Mouse (Mus musculus) common myeloid progenitor, adult 5-6 weeks (primary cell): ENCODE results near the gene Mapkapk2. TPM values are rescaled to one million over a fixed set of nuclear protein-coding genes. Genes with fewer than 3 reads are reported as not detected.

Experiments
- ATAC-seq: replicated peaks from 2 replicates; pipeline ENCODE4 v1.8.0; 2016; ENCODE audit warnings: low read depth, mild to moderate bottlenecking, moderate TSS enrichment, inconsistent platforms; ENCODE audit not compliant: poor library complexity, severe bottlenecking
- total RNA-seq: library from RNA; stranded (forward); fragments of 200-1000, 187-1606 nt; gene quantifications from 2 replicates; pipeline ENCODE4 v1.2.3, GENCODE M21; 2017

Mapkapk2 gene
- total RNA-seq, 1 experiment from 2014 or later = 124 TPM

DNA sequence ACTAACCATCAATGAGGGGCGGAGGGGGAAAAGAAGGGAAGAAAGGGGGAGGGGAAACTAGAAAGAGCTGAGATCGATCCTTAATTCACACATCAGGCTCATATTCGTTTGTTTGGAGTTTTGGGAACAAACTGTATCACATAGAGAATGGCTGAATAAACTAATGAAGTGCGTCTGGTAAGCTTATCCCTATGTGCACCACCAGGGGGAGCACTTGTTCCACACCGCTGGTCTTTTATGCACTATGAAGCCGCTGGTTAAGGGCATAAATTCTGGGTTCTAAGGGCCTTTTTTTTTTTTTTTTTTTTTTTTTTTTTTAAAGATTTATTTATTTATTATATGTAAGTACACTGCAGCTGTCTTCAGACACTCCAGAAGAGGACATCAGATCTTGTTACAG lies 18.3 kb upstream of the Mapkapk2 start:
- peak; percentile 73 for ATAC-seq

DNA sequence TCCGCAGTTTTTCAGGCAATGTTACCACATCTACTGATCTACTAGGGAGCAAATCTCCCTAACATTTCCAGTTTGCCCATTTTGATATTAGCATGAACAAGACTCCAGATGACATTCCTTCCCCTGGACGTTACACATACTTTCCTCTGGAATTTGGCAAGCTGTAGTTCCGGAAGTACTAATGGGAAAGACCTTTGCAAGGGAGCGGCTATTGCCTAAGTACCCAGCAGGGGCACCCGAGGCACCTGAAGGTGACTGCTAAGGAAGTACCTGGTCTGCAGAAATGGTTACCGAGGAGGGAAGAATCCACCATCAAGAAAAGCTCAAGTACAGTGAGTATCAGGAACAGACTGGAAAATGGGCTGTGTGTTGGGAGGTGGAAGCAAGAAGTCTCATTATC lies 14.9 kb upstream of the Mapkapk2 start:
- no peak for ATAC-seq

DNA sequence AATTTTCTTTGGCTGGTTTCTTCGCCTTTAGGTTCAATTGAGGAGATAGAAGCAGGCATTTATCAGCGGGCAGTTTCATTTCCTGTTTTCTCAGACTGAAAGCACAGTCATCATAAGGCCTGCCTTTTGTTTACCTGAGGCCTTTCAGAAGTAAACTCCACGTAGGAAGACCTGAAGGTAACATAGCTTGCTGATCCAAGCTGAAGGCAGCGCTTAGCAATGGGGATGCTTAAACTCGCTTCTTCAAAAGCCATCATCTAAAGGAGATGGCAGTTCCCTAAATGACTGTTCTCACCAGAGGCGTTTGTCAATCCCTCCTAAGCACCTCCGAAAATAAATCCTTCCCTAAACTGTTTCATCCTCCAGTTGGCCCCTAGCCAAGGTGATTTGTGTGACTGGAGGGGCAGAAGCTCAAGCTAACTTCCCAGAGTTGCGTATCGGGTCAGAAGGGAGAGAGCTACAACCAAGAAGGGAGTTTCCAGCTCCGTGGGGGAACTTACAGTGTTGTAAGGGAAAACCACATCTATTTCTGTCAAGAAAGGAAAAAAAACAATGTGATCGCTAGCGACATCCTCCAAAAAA lies 13.0 kb upstream of the Mapkapk2 start:
- peak; percentile 81 for ATAC-seq

DNA sequence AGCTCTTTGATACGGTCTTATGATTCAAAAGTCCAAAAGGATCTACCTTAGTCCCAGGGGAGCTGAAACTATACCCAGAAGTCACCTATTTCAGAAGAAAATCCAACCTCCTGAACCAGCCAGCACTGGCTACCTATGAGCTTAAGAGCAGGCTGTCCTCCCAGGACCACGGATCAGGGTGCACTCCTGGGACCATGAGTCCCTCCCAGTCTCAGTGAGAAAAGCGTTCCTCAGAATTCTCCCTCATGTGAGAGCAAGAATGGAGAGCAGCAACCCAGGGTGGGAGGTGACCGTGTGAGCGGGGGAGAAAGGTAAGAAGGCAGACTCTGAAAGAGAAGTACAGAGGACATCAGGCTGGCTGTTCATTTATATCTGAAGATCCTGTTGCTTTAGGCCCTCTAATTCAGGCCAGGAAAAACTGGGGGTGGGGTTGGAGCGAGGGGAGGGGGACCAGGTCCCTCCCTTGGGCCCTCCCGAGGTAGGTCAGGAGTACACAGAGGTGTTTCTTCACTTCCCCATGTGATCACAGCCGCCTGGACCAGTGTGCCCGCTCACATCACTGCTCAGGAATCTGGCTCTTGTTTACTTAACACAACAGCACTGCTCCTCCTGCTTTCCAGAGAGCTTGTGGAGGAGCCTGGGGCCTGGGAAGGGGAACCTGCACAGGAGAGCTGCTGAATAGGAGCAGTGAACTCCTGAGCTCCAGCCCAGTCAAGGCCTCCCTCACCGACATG lies 10.1 kb upstream of the Mapkapk2 start:
- no peak for ATAC-seq

DNA sequence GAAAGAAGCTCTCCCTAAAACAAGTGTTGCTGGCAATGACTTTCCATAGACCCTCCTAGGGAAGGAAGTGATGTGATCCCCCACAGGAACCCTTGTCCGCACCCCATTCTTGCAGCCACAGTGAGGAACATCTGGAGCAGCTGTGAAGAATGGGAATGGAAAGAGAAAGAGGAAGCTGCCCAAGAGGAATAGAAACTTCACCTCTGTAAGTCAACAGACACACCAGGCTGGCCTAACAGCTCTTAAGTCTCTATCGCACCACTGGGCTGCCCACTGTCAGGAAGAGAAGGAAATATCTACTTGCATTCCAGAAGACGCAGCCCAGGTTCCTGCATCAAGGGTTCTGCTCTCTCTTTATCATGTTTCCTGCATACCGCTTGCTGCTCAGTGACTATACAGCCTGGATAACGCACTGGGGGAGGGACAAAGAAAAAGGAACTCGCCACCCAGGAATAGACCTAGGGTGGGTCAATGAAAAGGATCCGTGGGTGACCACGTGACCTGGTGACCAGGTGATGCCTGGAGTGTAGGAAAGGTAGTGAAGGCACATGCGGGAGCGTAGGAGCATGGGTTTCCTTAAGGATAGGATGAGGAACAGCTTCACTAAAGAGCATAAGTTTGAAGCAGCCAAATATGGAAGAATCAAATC lies 6.3 kb upstream of the Mapkapk2 start:
- ATAC-seq = peak; percentile 90

DNA sequence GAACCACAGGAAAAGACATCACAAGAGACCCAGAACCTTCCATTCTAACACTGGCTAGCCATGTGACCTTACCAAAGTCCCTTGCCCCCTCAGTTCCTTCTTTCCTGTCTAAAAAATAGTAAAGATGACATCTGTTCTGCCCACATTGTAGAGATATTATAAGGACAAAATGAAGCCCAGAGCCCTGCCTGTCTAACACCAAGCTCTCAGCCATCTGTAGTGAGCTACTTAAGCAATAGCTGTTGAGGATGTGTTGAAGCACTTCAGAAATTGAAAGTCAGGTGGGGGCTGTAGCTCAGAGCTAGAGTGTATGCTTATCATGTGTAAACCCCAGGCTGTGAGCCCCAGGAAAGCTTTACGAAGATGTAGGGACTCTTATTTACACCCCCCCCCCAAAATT lies 3.2 kb upstream of the Mapkapk2 start:
- ATAC-seq = no peak

DNA sequence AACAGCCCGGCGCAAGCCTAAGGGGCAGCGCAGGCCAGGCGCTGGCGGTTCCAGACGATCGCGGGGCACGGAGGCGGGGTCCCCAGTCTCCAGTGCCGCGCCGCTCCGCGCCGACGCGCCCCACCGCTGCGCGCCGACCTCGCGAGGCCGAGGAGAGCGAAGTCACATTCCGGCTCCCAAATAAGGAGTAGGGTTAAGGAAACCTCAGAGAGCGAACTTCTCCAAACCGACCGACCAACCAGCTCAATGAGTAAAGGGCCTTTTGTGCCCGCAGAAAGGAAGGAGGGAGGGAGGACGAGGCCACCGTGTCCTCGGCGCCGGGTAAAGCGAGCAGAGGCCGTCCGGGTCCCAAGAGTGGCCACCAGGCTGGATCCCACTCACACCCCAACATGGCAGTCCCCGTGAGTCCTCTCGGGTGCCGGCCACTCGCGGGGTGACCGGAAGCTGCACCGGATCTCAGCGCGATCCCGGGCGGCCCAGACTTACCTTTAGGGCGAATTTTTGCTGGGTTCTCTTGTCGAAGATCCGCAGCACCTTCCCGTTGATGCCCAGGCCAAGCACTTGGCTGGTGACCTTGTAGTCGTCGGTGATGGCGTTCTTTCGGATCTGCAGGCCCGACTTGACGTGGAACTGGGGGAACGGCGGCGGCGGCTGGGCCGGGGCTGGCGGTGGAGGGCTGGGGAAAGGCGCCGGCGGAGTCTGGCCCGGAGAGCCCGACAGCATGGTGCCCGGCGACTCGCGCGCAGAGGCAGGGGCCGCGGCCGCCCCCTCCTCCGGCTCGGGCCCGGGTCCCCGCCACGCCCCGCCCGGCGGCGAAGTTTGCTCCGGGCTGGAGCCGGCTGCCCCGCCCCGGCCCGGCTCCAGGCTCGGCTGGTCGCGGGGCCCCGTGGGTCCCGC lies 575 bp downstream of the Mapkapk2 start:
- peak; percentile 70 for ATAC-seq

DNA sequence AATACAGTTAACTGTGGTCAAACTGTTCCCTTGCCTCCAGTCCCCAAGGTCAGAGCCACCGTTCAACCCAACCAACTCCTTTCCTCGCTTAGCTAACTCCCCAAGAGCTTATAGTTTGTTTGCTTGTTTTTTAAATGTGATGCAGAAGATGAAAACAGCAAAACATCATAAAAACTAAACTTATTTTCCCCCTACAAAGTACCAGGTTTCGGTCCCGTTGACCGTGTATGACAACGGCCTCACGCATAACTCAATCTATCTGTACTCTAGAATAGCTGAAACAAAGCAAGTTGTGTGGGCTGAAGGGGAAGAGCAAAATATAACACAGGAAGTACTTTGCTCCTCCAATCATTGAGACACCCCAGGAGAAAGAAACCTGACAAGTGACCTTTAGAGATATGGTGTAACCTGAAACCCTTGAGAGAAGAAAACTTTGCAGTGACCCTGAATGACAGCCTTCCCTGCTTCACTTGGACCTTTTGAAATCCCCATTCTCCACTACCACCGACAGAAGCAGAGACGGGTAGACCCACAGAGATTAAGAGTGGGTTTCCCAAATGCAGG lies 1.4 kb downstream of the Mapkapk2 start:
- ATAC-seq = no peak

DNA sequence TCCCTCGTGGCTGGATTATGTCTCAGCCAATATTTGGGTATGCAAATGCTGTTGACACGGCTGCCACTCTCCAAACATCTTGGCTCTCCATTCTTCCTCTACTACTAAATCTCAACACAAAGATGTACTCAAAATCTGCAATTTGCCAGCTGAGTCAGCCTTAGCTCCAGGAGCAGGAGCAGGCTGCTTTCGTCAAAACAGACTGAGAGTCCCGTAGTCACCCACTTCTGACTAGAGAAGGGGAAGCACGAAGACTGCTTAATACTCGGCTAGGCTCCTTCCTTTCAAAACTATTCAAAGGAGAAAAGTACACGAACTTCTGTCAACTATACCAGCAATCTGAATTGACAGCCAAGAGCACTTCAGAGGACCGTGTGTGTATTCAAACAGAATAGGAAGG lies 2.1 kb downstream of the Mapkapk2 start:
- ATAC-seq = no peak

DNA sequence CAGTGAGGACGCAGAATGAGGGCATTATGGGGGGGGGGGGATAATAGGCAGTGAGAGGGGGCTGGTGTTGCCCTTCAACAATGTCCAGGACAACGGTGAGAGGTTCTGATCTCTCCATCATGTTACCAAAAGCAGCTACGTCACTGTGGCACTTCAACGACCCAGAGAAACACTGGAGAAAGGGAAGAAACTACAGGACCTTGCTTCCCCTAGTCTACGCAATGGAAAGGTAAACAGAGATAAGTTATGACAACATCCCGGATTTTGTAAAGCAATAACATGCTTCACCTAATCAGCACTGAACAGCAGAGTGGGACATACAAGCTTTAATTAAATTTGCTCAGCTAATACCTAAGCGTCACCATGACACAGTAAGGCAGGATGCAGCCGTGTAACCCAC lies 3.7 kb downstream of the Mapkapk2 start:
- no peak for ATAC-seq

DNA sequence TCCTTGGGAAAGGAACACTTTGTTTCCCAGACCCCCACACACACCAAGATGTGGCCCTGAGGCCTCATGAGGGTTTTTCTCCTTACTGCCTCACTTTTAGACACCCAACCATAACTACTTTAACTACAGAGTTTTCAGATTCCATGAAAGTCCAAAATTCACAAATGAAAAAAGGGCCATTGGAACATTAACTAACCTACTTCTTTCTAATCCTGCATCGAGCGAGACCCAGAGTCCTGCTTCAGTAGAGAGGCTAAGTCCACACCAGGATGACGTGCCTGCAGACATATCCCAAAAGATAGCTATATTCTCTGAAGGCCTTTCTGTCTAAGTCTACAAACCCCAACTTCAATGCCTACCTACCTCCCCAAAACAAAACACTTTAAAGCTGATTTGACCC lies 4.8 kb downstream of the Mapkapk2 start:
- no peak for ATAC-seq

DNA sequence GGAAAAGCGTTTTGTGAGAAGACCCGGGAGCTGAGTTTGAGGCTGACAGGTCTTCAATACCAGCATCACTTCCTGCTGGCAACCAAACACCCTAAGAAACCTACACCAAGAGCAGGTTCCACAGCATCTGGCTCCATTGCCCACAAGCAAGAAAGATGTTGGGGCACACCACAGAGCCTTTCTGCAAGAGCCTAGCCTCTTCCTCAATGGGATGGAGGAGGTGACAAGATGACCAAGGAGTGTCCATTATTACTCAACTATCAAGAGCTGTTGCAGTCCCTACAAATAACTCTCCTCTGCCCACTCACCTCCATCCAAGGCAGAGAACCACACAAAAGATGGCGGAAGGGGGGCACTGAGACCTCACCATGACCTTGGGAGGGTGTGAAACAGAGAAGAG lies 5.5 kb downstream of the Mapkapk2 start:
- no peak for ATAC-seq

DNA sequence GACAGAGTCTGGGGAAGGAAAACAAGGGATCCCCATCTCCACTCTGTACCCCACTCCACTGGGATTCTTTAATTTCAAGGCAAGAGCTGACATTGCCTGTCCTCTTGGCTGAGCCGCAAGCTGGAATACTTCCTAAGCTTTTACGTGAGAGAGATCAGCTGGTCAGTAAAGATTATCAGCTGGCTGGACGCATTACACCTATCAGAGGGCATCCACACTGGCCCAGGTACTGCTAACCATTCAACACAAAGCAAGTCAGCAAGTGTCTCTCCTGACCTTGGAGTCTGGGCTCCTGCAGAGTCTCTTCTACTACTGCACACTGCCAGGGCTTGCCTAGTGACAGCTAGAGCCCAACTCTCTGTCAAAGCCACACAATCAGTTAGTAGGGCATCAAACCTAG lies 6.1 kb downstream of the Mapkapk2 start:
- no peak for ATAC-seq

DNA sequence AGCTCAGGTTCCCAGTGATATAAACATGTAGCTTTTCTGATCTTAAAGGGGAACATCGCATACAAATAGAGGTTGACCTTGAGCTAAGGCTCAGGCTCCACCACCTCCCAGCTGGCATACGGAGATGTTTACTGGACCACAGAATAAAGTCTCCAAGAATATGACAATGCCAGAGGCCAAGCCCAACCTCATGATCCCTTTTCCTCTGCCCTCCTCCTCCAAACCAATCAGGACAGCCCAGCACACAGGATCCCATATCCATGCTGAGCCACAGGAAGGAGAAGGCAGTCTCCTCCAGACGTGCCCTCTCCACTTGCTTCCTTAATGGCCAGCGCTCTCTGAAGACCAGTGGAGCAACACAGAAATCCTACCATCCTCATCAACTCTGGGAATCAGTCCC lies 6.7 kb downstream of the Mapkapk2 start:
- ATAC-seq = no peak

DNA sequence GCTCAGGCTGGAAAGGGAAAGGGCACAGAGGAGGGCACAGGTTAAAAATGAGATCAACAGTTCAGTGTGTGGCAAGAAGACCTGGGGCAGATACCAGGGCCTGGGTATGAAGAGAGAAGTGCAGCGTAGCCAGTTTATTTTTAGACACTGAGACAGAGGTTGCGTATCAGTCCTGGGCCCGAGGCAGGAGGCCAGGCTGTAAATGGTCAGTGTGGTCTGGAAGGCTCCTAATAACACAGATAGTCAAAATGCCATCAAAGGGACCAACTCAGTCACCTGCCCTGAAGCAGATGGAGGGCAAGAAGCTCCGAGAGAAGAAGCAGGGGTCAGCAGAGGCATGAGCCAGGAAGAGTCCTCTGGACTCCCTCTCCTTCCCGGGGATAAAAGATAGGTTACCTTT lies 7.4 kb downstream of the Mapkapk2 start:
- 0 out of 2 replicates have a peak, but pooled peaks have one; percentile 7 for ATAC-seq

DNA sequence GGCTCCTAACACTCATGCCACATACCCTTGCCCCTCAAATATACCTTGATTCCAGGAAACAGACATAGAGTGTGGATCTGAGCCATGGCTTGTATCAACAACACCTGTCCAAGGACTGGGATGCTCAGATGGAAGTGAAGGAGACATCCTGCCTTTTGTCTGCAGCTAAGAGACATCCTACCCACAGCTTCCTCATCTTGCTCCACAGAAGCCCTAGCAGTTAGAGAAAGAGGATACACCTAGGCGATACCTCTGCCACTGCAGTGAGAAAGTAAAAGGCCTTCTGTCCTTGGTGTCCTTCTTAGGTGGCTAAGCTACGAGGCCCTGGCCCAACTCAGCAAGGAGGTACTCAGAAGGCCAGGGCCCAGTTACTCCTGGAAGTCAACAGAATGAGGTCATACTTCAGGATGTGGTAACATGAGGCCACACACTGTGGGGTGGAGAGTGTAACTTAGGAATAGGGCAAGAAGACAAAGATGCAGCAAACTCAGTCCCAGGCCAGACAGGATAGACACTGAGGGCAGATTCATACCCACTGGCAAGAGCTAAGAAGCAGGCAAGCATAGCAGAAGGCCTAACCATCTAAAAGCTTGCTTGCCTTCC lies 8.0 kb downstream of the Mapkapk2 start:
- ATAC-seq = peak; percentile 59

DNA sequence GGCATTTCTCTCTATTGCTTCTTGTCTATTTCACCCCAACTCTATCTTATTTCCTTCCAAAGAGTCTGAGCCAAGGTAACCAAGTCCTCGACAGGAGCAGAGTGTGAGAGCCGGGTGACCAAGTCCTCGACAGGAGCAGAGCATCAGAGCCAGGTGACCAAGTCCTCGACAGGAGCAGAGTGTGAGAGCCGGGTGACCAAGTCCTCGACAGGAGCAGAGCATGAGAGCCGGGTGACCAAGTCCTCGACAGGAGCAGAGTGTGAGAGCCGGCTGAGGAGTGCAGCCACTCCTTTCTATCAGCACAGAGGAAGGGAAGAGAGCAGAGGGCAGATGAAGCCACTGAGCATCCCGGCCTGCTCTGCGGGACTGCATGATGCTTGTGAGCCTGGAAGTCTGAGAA lies 9.1 kb downstream of the Mapkapk2 start:
- no peak for ATAC-seq

DNA sequence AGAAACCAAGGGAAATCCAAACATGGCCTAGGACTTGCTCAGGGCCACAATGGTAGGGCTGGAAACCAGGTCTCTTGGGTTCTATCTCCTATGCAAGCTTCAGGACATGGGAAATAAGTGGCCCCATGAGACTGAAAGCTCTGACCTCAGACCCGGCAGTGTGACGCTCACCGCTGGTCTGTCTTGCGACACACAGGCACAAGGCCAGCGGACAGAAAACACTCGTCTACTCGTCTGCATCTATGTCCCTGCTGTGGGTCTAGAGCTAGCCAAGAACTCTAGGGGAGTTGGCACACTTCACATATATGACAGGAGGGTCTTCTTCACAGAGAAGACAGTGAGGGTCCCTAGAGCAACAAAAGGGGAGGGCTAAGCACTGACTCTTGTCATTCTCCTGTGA lies 10.7 kb downstream of the Mapkapk2 start:
- ATAC-seq = peak; percentile 30

DNA sequence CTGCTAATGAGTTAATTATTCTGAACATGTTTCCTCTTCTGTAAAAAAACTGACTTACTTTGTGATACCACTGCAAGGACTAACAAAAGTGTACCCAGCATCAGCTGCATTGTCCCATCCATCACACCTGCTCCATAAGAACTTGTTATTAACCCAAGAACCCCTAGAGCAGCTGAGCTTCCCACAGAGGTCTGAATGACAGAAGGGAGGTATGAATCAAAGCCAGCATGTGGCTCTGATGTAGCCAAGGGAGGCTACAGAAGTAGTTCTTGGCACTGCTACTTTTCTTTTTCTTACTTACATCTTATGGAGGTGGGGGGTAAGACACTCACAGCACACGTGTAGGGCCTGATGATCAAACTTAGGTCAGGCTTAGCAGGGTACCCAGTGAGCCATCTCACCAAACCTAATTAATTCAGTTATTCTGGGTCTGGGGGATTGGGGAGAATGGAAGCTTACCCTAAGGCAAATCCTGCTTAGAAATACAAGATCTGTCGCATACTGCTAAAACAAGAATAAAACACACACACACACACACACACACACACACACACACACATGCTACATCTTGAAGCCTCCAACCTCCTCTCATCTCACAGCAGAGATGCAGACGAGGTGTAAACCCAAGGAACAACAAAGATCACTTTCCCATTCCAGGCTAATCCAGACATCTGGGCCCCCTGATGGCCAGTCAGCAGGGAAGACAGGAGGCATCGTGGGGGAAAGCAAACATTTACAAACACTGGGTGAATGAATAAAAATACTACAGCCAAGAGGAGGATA lies 11.5 kb downstream of the Mapkapk2 start:
- no peak for ATAC-seq
